Mouse (Mus musculus) forebrain, embryonic 10.5 days (tissue): ENCODE data around the gene Exoc3l2. TPM values are rescaled to one million over a fixed set of nuclear protein-coding genes. Genes with fewer than 3 reads are reported as not detected.
"Not testable (repeated sequence)": the region's sequence is repeated elsewhere in the genome, so short reads cannot be mapped to it uniquely, and the experiment has no call there.

Source experiments
- DNase-seq: peaks from one replicate; pipeline ENCODE4 v3.0.0-alpha.2; 2017; ENCODE audit warnings: low spot score; ENCODE audit errors: extremely low spot score
- H3K27ac ChIP-seq: fragments of 300-500 bp; sonication (generic); 2 replicates; pipeline ENCODE4 v1.5.1; 2016; ENCODE audit warnings: mild to moderate bottlenecking
- H3K27me3 ChIP-seq: fragments of 300-500 bp; sonication (generic); 2 replicates; pipeline ENCODE4 v1.6.1; 2016; ENCODE audit warnings: mild to moderate bottlenecking; ENCODE audit not compliant: poor library complexity, severe bottlenecking
- H3K36me3 ChIP-seq: fragments of 300-500 bp; sonication (generic); replicated peaks from 2 replicates; pipeline ENCODE4 v1.6.1; 2016; ENCODE audit warnings: mild to moderate bottlenecking, moderate library complexity
- H3K4me1 ChIP-seq: fragments of 300-500 bp; sonication (generic); 2 replicates; pipeline ENCODE4 v1.6.1; 2016
- H3K4me3 ChIP-seq: fragments of 300-500 bp; sonication (generic); 2 replicates; pipeline ENCODE4 v1.5.1; 2016; ENCODE audit warnings: mild to moderate bottlenecking, moderate library complexity
- H3K9me3 ChIP-seq: fragments of 300-500 bp; sonication (generic); 2 replicates; pipeline ENCODE4 v1.6.1; 2016; ENCODE audit warnings: mild to moderate bottlenecking, moderate library complexity
- WGBS: fragments of 180-500 bp; shearing (Covaris S2); methylation state at CpG from one replicate; pipeline ENCODE4 v1.1.7; 2016; 5-methylcytosine and 5-hydroxymethylcytosine counted together
- polyA plus RNA-seq: library from polyadenylated mRNA; unstranded; fragments of >200 nt; fragmentation: Nextera tagmentation; extraction: Ambion mirVana; gene quantifications from 2 replicates; pipeline ENCODE4 v1.2.1, GENCODE M21; 2016

Exoc3l2 gene
- polyA plus RNA-seq, 1 experiment from 2014 or later: 0.99 TPM

DNA sequence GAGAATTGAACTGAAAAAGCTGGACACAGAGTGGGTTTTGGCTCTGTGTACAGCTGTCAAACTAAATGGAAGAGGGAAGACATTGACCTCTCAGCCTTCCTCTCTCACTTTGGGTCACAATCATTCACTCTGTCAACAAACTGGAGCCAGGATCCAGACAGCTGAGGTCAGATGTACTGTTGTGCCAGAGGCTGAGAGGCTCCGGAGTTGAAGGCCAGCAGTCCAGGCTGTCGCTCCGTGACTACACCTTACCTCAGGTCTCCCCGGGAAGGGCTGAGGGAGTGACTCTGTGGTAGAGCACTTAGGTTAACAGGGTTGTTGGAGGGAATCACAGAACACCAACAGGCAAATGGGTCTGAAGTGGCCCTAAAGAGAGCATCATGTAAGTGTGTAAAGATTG, 35.2 kb downstream of the Exoc3l2 start:
- Histone ChIP-seq H3K27me3 (peaks cover 5% of the 10 kb centered on the region), H3K36me3 (no peaks in the 10 kb centered on the region), H3K4me1 (peaks cover 7% of the 10 kb centered on the region; the same call in 1 of the 2 replicates), H3K27ac (no peak overlapping the region), H3K4me3 (no peak overlapping the region), H3K9me3 (no peaks in the 10 kb centered on the region)
- DNase-seq: no peak
- WGBS: 89% methylated on average over 4 of the region's 4 CpGs

DNA sequence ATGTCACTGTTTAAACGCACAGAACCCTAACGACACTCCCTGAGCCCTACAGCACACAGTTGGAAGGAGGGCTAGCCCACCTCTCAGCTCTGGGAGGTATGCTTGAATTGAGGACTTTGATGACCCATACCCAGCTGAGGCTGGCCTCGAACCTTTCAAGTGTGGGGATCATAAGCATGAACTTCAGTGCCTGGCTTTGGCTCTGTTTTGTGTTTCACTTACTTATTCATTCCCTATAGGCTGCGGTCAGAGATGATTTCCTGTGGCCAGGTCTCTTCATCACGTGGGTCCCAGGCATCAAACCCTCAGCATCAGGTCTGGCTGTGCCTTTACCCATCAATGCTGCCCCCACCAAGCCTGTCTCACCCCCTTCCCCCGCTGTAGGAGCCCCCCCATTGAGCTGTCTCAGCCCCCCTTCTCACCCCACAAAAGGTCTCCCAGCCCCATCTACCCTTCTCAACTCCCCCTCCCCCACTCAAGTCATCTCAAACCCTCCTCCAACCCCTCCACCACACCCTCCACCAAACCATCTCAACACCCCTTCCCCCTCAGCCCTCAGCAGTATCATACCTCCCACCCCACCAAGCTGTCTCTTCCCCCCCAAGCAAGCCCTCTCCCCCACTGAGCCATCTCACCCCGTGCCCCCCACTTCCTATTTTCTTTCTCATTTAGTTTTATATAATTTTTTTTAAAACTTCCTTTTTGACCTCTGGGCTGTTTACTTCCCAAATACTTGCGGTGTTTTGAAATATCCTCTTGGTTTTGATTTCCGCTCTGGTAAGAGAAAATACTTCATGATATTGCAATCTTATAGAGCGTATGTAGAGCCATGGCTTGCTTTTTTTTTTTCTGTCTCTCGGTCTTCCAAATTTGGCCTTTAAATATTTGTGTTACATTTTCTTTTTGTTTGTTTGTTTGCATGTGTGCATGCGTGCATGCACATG, 37.6 kb downstream of the Exoc3l2 start:
- no peaks in the 10 kb centered on the region for H3K27me3 ChIP-seq
- H3K27ac ChIP-seq: no peak overlapping the region
- no peaks in the 10 kb centered on the region for H3K9me3 ChIP-seq
- H3K4me3 ChIP-seq: no peak overlapping the region
- peaks cover 7% of the 10 kb centered on the region; the same call in 1 of the 2 replicates for H3K4me1 ChIP-seq
- 76% methylated on average over 12 of the region's 12 CpGs for WGBS
- H3K36me3 ChIP-seq: no peaks in the 10 kb centered on the region
- no peak for DNase-seq

DNA sequence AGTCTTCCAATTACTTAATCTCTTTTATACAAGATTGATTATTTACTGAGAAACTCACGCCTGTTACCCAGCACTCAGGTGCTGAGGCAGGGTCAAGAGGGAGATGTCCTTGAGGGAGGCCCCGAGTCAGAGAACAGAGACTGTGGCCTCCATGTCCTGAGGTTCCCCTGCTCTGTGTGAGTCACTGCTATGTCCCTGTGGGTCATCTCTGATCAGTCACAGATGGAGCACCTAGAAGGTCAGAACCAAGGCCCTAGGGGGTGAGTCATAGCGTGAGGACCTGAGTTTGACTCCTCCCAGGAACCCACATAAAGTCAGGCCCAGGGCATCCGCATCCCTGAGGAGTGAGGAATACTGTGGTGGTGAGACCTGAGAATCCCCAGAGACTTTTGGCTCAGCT, 38.5 kb downstream of the Exoc3l2 start:
- 72% methylated on average over 4 of the region's 4 CpGs for WGBS
- Histone ChIP-seq H3K27me3 (peaks cover 7% of the 10 kb centered on the region; the same call in 1 of the 2 replicates), H3K27ac (no peak overlapping the region)

GRCm38 (mm10) chr7:19503481-19504068, 40.4 kb downstream of the Exoc3l2 start:
- no peaks in the 10 kb centered on the region for H3K9me3 ChIP-seq
- no peak overlapping the region for H3K4me3 ChIP-seq
- H3K27ac ChIP-seq: no peak overlapping the region
- no peaks in the 10 kb centered on the region for H3K36me3 ChIP-seq
- peaks cover 9% of the 10 kb centered on the region; the same call in 1 of the 2 replicates for H3K27me3 ChIP-seq
- 39% methylated on average over 5 of the region's 5 CpGs for WGBS
- DNase-seq: no peak
- H3K4me1 ChIP-seq: peaks cover 26% of the 10 kb centered on the region

More for the DNA sequence above, 38.5 kb downstream of the Exoc3l2 start:
- Histone ChIP-seq H3K36me3 (no peaks in the 10 kb centered on the region), H3K4me1 (peaks cover 12% of the 10 kb centered on the region), H3K9me3 (no peaks in the 10 kb centered on the region), H3K4me3 (no peak overlapping the region)
- DNase-seq: no peak

GRCm38 (mm10) chr7:19506326-19506725, 43.2 kb downstream of the Exoc3l2 start:
- DNase-seq: no peak
- 24% methylated on average over 6 of the region's 6 CpGs for WGBS
- H3K27me3 ChIP-seq: peaks cover 9% of the 10 kb centered on the region; the same call in 1 of the 2 replicates
- H3K4me3 ChIP-seq: peak overlapping the region; percentile 60
- H3K9me3 ChIP-seq: no peaks in the 10 kb centered on the region
- H3K4me1 ChIP-seq: peaks cover 31% of the 10 kb centered on the region
- H3K36me3 ChIP-seq: peaks cover 5% of the 10 kb centered on the region; the same call in 1 of the 2 replicates
- H3K27ac ChIP-seq: no peak overlapping the region

- Histone ChIP-seq H3K36me3 (peaks cover 7% of the 10 kb centered on the region; the same call in 1 of the 2 replicates), H3K4me3 (peak overlapping the region; percentile 60), H3K27me3 (peaks cover 9% of the 10 kb centered on the region; the same call in 1 of the 2 replicates), H3K27ac (peak overlapping the region; percentile 88), H3K4me1 (peaks cover 31% of the 10 kb centered on the region), H3K9me3 (no peaks in the 10 kb centered on the region)
- WGBS: under 1% methylated on average over 71 of the region's 71 CpGs
- DNase-seq: peak; percentile 76
Observed at GRCm38 (mm10) chr7:19506969-19507611, 44.0 kb downstream of the Exoc3l2 start.

DNA sequence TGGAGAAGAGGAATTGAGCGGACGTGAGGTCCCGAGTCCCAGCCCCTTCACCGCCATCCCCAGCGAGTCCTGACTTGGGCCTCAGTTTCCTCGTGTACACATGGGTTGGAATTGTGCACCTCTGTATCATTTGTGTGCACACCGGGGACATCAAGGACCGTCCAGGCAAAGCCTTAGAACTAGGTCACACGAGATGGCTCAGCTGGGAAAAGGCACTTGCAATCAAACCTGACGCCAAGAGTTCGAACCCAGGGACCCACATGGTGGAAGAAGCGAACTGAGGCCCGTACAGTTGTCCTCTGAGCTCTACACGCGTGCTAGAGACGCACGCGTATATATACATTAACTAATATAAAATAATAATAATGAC, 44.5 kb downstream of the Exoc3l2 start:
- peak overlapping the region; percentile 88 for H3K27ac ChIP-seq
- H3K27me3 ChIP-seq: peaks cover 9% of the 10 kb centered on the region; the same call in 1 of the 2 replicates
- peaks cover 31% of the 10 kb centered on the region for H3K4me1 ChIP-seq
- H3K9me3 ChIP-seq: no peaks in the 10 kb centered on the region
- peak overlapping the region; percentile 60 for H3K4me3 ChIP-seq
- 4% methylated on average over 18 of the region's 18 CpGs for WGBS
- H3K36me3 ChIP-seq: peaks cover 7% of the 10 kb centered on the region; the same call in 1 of the 2 replicates
- no peak for DNase-seq

- H3K27me3 ChIP-seq: peaks cover 9% of the 10 kb centered on the region; the same call in 1 of the 2 replicates
- WGBS: under 1% methylated on average over 56 of the region's 56 CpGs
Observed at GRCm38 (mm10) chr7:19508150-19508923, 45.2 kb downstream of the Exoc3l2 start, which contains the start of the genes Bloc1s3 and Trappc6a. Gene Bloc1s3, minus strand, starts transcription at chr7:19508367. Gene Trappc6a, plus strand, starts transcription at chr7:19508395.

DNA sequence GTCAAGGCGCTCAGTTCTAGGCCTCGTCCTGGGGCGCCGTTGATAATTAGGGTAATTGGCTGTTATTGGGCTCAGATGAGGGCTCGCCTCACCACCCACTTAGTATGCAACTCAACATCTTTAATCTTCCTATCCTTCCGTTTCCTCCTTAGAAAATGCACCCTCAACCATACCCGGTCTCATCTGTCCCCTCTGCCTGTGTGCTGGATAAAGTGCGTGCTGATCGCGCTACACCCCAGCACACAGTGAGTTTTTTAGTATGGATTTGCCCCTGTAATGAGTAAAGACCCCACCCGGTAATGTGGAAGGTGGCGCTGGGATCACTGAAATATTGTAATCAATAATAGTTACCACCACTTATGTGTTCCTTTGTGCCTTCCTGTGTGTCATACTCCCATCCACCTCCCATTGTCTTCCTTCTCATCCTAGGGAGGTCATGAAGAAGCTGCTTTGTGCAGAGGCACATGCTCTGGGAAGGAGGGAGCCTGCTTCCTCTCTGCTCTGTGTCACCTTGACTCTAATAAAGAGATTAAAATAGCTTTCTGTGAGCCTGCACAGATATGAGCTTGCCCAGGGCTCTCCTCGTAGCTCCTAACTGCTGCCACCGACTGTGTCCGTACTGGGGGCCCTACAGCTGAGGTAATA, 45.9 kb downstream of the Exoc3l2 start:
- Histone ChIP-seq H3K4me1 (peaks cover 35% of the 10 kb centered on the region), H3K27ac (peak overlapping the region; percentile 88), H3K27me3 (peaks cover 9% of the 10 kb centered on the region; the same call in 1 of the 2 replicates), H3K36me3 (peaks cover 7% of the 10 kb centered on the region; the same call in 1 of the 2 replicates), H3K9me3 (no peaks in the 10 kb centered on the region), H3K4me3 (peak overlapping the region; percentile 60)
- 14% methylated on average over 15 of the region's 15 CpGs for WGBS
- no peak for DNase-seq

More at GRCm38 (mm10) chr7:19508150-19508923, 45.2 kb downstream of the Exoc3l2 start, which contains the start of the genes Bloc1s3 and Trappc6a:
- DNase-seq: peak; percentile 94
- Histone ChIP-seq H3K9me3 (no peaks in the 10 kb centered on the region), H3K4me1 (peaks cover 31% of the 10 kb centered on the region), H3K27ac (peak within 1 kb of the TSS; percentile 88), H3K4me3 (peak within 1 kb of the TSS; percentile 60), H3K36me3 (peaks cover 7% of the 10 kb centered on the region; the same call in 1 of the 2 replicates)

DNA sequence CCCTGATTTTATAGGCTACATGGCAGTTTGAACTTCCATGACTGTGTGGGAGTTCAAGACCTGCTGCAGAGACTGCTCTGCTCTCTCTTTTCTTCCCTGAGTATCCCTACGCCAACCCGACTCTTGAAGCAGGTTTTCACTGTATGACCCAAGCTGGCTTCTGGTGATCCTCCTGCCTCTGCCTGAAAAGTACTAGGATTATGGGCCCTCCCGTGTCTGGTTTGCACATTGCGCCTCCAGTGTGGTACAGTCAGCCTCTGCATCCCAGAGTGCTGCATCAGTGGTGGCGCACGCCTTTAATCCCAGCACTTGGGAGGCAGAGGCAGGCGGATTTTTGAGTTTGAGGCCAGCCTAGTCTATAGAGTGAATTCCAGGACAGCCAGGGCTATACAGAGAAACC, 46.7 kb downstream of the Exoc3l2 start:
- no peak overlapping the region for H3K27ac ChIP-seq
- H3K9me3 ChIP-seq: no peaks in the 10 kb centered on the region
- H3K36me3 ChIP-seq: peaks cover 7% of the 10 kb centered on the region; the same call in 1 of the 2 replicates
- 91% methylated on average over 7 of the region's 7 CpGs for WGBS
- H3K4me3 ChIP-seq: peak overlapping the region; percentile 60
- peaks cover 37% of the 10 kb centered on the region for H3K4me1 ChIP-seq
- DNase-seq: no peak
- peaks cover 9% of the 10 kb centered on the region; the same call in 1 of the 2 replicates for H3K27me3 ChIP-seq

- not testable (repeated sequence) for H3K36me3 ChIP-seq, H3K27ac ChIP-seq, H3K4me3 ChIP-seq, DNase-seq, H3K9me3 ChIP-seq
- Histone ChIP-seq H3K4me1 (peaks cover 28% of the 10 kb centered on the region), H3K27me3 (peaks cover 19% of the 10 kb centered on the region)
- WGBS: 86% methylated on average over 7 of the region's 7 CpGs
Observed at GRCm38 (mm10) chr7:19511934-19512333, 48.8 kb downstream of the Exoc3l2 start.
